Mouse (Mus musculus) intestine, postnatal 0 days (tissue): Measurements from ENCODE around the gene Shpk. TPM values are rescaled to one million over a fixed set of nuclear protein-coding genes. Genes with fewer than 3 reads are reported as not detected.

Experiments used
- ATAC-seq: fragments of 200-750 bp; cut with Nextera tagmentation; 2 replicates; pipeline ENCODE4 v1.8.0; 2017; ENCODE audit warnings: mild to moderate bottlenecking, moderate TSS enrichment, moderate library complexity
- H3K27ac ChIP-seq: fragments of 300-500 bp; sonication (generic); 2 replicates; pipeline ENCODE4 v1.5.1; 2014; ENCODE audit warnings: mild to moderate bottlenecking, low read depth, low read length, moderate library complexity
- H3K27me3 ChIP-seq: fragments of 300-500 bp; sonication (generic); replicated peaks from 2 replicates; pipeline ENCODE4 v1.6.1; 2014; ENCODE audit warnings: low read length, mixed read lengths; ENCODE audit not compliant: control insufficient read depth, insufficient read depth
- H3K36me3 ChIP-seq: fragments of 300-500 bp; sonication (generic); 2 replicates; pipeline ENCODE4 v1.6.1; 2014; ENCODE audit warnings: mild to moderate bottlenecking, moderate library complexity; ENCODE audit not compliant: control insufficient read depth, insufficient read depth
- H3K4me1 ChIP-seq: fragments of 300-500 bp; sonication (generic); replicated peaks from 2 replicates; pipeline ENCODE4 v1.6.1; 2014; ENCODE audit warnings: antibody characterized with exemption, low read length, mixed read lengths; ENCODE audit not compliant: control insufficient read depth, insufficient read depth
- H3K4me2 ChIP-seq: fragments of 300-500 bp; sonication (generic); replicated peaks from 2 replicates; pipeline ENCODE4 v1.6.1; 2014; ENCODE audit warnings: low read depth, mild to moderate bottlenecking, moderate library complexity
- H3K4me3 ChIP-seq: fragments of 300-500 bp; sonication (generic); 2 replicates; pipeline ENCODE4 v1.5.1; 2014; ENCODE audit warnings: low read depth, low read length
- H3K9ac ChIP-seq: fragments of 300-500 bp; sonication (generic); 2 replicates; pipeline ENCODE4 v1.6.1; 2014; ENCODE audit warnings: mild to moderate bottlenecking, low read depth, low read length
- H3K9me3 ChIP-seq: fragments of 300-500 bp; sonication (generic); 2 replicates; pipeline ENCODE4 v1.6.1; 2016; ENCODE audit warnings: mixed run types; ENCODE audit not compliant: control insufficient read depth
- CTCF ChIP-seq: sonication (generic); IDR thresholded peaks from 2 replicates; pipeline ENCODE4 v1.5.1; 2016; ENCODE audit warnings: low read depth, mild to moderate bottlenecking, control low read depth, antibody characterized with exemption, moderate library complexity
- WGBS: fragments of 180-500 bp; shearing (Covaris S2); extraction: QIAGEN DNeasy Blood & Tissue Kit; methylation state at CpG from one replicate; pipeline ENCODE4 v1.1.7; 2014; 5-methylcytosine and 5-hydroxymethylcytosine counted together
- polyA plus RNA-seq: library from polyadenylated mRNA; unstranded; fragments of >200 nt; fragmentation: Nextera tagmentation; extraction: Ambion mirVana; gene quantifications from 2 replicates; pipeline ENCODE4 v1.2.1, GENCODE M21; 2015

The Shpk gene
- polyA plus RNA-seq, 1 experiment from 2014 or later = 21.3 TPM

DNA sequence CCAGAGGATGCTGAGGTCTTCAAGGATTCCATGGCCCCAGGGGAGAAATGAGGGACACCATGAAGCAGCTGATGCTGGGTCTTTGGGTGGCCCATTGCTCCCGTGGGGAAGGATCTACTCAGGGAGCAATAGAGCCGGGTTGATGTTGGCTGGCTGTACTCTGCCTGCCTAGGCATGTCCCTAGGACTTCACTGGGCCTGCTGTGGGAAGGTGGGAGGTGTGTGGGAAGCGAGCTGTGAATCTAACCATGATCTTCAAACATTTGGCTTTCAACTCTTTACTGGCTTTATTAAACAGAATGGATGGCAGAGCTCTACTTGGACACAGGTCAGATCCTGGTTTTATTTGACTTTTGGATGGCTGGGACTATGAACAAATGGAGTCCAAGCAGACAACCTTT lies 61.2 kb downstream of the Shpk start:
- H3K27me3 ChIP-seq = no peaks in the 10 kb centered on the region
- no peak for ATAC-seq
- H3K27ac ChIP-seq = no peak overlapping the region
- no peak overlapping the region for H3K4me2 ChIP-seq
- H3K9me3 ChIP-seq = no peaks in the 10 kb centered on the region
- no peaks in the 10 kb centered on the region for H3K4me1 ChIP-seq
- H3K4me3 ChIP-seq = no peak overlapping the region
- no peaks in the 10 kb centered on the region for H3K36me3 ChIP-seq
- TF ChIP-seq CTCF = no peak
- WGBS = 78% methylated on average over 3 of the region's 3 CpGs
- H3K9ac ChIP-seq = no peak overlapping the region

DNA sequence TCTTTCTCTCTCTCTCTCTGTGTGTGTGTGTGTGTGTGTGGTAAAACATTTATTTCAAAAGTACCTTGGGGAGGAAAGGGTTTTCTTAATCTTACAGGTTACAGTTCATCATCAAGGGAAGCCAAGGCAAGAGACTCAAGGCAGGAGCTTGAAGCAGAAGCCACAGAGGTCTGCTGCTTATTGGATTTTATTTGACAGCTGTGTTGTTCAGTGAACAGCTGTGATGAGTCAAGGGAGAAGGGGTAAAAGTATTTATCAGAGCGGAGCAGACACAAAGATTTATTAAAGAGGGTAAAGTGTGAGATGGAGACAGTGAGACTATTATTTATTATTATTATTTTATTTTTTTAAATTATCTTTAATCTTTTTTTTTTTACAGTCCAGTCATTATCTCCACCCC lies 62.1 kb downstream of the Shpk start:
- TF ChIP-seq CTCF = no peak
- no peaks in the 10 kb centered on the region for H3K36me3 ChIP-seq
- H3K9me3 ChIP-seq = no peaks in the 10 kb centered on the region
- no peaks in the 10 kb centered on the region for H3K27me3 ChIP-seq
- no peak overlapping the region for H3K9ac ChIP-seq
- H3K27ac ChIP-seq = no peak overlapping the region
- 65% methylated on average over 1 of the region's 1 CpGs for WGBS
- no peaks in the 10 kb centered on the region for H3K4me1 ChIP-seq
- ATAC-seq = no peak
- no peak overlapping the region for H3K4me3 ChIP-seq
- no peak overlapping the region for H3K4me2 ChIP-seq

DNA sequence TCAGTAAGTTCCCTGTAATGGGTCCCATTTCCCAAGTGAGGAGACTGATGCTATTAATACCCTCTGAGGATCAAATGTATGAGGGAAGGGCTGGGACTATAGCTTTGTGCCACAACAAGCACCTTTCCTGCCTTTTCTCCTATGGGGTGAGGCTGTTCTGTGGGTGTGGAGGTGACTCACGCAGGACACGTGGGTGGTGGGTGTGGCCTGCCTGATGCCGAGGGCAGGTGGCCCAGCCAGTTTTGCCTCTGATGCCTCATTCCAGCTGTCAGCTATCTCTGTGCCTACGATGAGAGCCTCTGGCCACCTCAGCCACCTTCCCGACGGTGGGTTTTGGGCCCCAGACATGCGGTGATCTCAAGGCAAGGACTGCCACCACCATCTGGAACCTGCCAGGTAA lies 68.0 kb downstream of the Shpk start, which contains the start of gene Trpv3:
Gene Trpv3 (plus strand): TSS at position 122 of the 400 bp plus-strand sequence.
- Histone ChIP-seq H3K36me3 (no peaks in the 10 kb centered on the region), H3K4me3 (no peak within 1 kb of the TSS), H3K27ac (no peak within 1 kb of the TSS), H3K9ac (no peak within 1 kb of the TSS), H3K4me1 (no peaks in the 10 kb centered on the region), H3K27me3 (no peaks in the 10 kb centered on the region), H3K9me3 (no peaks in the 10 kb centered on the region), H3K4me2 (peak within 1 kb of the TSS; percentile 40)
- peak; percentile 91 for ATAC-seq
- WGBS = 44% methylated on average over 7 of the region's 7 CpGs
- TF ChIP-seq CTCF = no peak

Other genes with a start within 250 kb of the Shpk start
- gene Atp2a3, start 238.3 kb upstream of the Shpk start, polyA plus RNA-seq = 16.2 and 16.7 TPM in 2 replicates
- 3.4 and 4.1 TPM in 2 replicates for gene P2rx1, start 200.4 kb upstream of the Shpk start, polyA plus RNA-seq
- gene Camkk1, start 180.5 kb upstream of the Shpk start, polyA plus RNA-seq = 3.2 and 3.5 TPM in 2 replicates
- gene Ncbp3, start 151.7 kb upstream of the Shpk start, polyA plus RNA-seq = 3.4 and 4.6 TPM in 2 replicates
- 0.30 and 0.31 TPM in 2 replicates for gene Itgae, start 108.9 kb upstream of the Shpk start, polyA plus RNA-seq
- gene Haspin, start 61.2 kb upstream of the Shpk start, polyA plus RNA-seq = 5.7 and 7.3 TPM in 2 replicates
- gene P2rx5, start 39.0 kb upstream of the Shpk start, polyA plus RNA-seq = 0.04 and 0.08 TPM in 2 replicates
- gene Emc6, start 22.4 kb upstream of the Shpk start, polyA plus RNA-seq = 114 and 120 TPM in 2 replicates
- gene Tax1bp3, start 22.4 kb upstream of the Shpk start, polyA plus RNA-seq = 215 and 217 TPM in 2 replicates
- 46.8 and 53.2 TPM in 2 replicates for gene Ctns, start 418 bp upstream of the Shpk start, polyA plus RNA-seq
- 0.13 and 0.24 TPM in 2 replicates for gene Trpv1, start 34.8 kb downstream of the Shpk start, polyA plus RNA-seq
- gene Trpv3, start 67.9 kb downstream of the Shpk start, polyA plus RNA-seq = 0.16 and 0.27 TPM in 2 replicates
- 8.4 and 13.5 TPM in 2 replicates for gene Aspa, start 130.1 kb downstream of the Shpk start, polyA plus RNA-seq
- gene Gm49340, start 130.3 kb downstream of the Shpk start, polyA plus RNA-seq = not detected in 2 replicates
- 0.14 and 0.16 TPM in 2 replicates for gene Spata22, start 130.3 kb downstream of the Shpk start, polyA plus RNA-seq
- gene Olfr20, start 151.3 kb downstream of the Shpk start, polyA plus RNA-seq = not detected in 2 replicates
- gene Olfr376, start 171.8 kb downstream of the Shpk start, polyA plus RNA-seq = not detected in 2 replicates
- gene Olfr1, start 200.2 kb downstream of the Shpk start, polyA plus RNA-seq = not detected in 2 replicates
- gene Olfr378, start 229.0 kb downstream of the Shpk start, polyA plus RNA-seq = not detected in 2 replicates